Mouse (Mus musculus) heart, postnatal 36 days (tissue): ENCODE measurements around the gene Sept11. TPM values are rescaled to one million over a fixed set of nuclear protein-coding genes. Genes with fewer than 3 reads are reported as not detected.

Source experiments
- DNase-seq, 2 experiments: peaks; one replicate each; pipeline ENCODE4 v3.0.0; 2021 to 2022
- intact Hi-C: fragments of 180-260 bp; cut with DNase I; formaldehyde crosslinking; loops from one replicate; pipeline ENCODE4 v1.15.1; 2025
- total RNA-seq, 2 experiments: library from RNA; stranded (reverse); gene quantifications; 2 replicates each; pipeline ENCODE4 v1.2.3; 2021

Gene Sept11
- total RNA-seq = 10 to 100 TPM; 29.9 to 32.5 TPM

DNA sequence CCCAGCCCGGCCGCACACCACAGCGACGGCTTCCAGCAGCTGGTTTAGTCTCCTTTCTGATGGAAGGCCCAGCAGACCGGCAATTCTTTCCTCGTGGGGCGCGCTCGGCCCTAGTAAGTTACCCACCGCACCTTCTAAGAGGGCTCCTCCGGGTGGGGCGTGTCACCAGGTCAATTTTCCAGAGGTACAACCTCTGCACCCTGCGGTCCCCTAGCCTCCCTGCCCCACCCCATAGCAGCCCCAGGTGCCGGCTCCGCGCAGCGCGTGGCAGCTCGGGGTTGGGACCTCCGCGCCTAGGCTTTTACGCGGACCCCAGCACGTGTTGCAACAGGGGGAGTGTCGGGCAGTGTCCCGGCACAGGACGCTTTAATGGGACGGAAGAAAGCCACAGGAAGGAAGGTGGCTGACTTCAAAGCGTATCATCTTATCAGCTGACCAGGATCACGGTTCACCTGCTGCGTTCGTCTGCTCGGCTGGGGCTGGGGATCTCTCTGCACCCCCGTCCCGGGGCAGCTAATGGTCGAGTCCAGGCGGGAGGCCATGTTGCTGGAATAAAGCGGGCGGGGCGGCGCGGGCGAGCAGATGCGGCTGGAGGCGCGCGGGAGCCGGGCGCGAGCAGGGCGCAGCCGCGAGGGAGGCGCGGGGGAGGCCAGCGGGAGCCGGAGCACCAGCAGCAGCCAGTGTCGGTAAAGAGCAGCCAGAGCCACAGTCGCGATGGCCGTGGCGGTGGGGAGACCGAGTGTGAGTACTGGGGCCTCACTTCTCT, at the start of gene Sept11:
Gene Sept11, plus strand, starts transcription at position 581 of the 766 bp plus-strand sequence.
- intact Hi-C loops = loop anchor here (2.0 to 10.0 kb wide), 5 partner anchors 40 to 588 kb away; partner anchors contain the start of genes Ccng2 and Scarb2
- peak; percentile 93 to 98 for DNase-seq

GRCm38 (mm10) chr5:93043688-93044583, 49.3 kb upstream of the Sept11 start:
- DNase-seq = peak in 1 of 2 experiments; percentile 18
- intact Hi-C loops = no loop called here

DNA sequence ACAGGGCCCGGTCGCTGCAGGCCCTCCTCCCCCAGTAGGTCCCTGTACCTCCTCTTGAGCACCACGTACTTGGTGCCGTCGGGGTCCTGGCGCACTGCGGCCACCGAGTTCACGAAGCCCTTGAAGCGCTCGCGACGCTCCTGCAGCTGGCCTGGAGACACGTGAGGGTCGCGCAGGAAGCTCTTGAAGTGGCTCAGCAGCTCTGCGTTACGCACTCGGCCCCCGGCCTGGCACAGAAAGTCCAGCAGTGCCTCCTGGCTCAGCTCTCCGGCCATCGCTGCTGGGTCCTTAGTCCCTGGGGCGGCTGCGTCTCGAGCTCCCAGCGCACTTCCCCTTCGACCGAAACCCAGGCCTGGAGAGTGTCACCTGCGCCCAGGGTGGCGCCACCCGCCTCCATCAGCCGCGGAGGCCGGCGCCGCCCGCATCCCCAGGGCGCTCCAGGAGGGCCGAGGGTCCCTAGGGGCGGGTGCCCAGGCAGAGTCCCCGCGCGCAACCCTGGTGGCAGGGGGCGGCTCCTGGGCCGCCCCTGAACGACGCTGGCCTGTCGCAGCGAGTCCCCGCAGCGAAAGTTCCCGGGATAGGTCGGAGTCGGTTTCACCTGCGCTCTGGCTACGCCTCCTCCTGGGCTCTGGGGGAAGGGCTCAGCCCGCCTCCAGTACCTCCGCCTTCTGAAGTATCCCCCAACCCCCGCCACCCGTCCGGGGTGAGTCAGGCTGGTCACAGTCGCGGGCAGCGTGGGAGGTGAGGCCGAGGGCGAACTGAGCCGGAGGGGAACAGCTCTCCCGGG, 48.5 kb upstream of the Sept11 start, which contains the start of gene Sowahb:
Gene Sowahb, minus strand, starts transcription at position 439 of the 787 bp plus-strand sequence.
- no peak for DNase-seq

GRCm38 (mm10) chr5:93045371-93045714, 47.9 kb upstream of the Sept11 start:
- DNase-seq = no peak
- intact Hi-C loops = no loop called here

More for the DNA sequence above, 48.5 kb upstream of the Sept11 start, which contains the start of gene Sowahb:
- intact Hi-C loops = no loop called here

DNA sequence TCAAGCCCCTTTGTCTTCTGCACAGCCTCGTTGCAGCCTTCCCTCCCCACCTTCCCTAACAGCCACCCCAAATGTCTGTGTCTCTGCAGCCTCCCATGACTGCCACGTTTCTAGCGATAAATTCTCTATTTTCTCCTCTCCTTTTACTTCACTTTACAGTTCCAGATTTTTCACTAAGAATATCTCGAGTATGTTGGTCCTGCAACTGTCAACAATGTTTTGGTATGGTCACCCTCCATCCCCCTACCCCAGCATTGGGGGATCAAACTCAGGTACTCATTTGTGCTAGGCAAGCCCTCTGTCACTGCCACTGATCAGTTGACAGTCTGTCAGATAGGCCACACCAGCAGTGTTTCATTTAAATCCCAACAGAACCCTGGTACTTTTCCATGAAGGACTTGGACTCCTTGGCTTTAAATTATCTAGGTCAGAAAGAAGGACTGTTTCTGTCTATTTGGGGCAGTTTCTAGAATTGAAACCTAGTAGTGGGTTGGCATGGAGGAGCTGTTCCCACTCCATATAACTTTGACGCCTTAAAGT, 46.9 kb upstream of the Sept11 start:
- DNase-seq = no peak
- intact Hi-C loops = no loop called here

DNA sequence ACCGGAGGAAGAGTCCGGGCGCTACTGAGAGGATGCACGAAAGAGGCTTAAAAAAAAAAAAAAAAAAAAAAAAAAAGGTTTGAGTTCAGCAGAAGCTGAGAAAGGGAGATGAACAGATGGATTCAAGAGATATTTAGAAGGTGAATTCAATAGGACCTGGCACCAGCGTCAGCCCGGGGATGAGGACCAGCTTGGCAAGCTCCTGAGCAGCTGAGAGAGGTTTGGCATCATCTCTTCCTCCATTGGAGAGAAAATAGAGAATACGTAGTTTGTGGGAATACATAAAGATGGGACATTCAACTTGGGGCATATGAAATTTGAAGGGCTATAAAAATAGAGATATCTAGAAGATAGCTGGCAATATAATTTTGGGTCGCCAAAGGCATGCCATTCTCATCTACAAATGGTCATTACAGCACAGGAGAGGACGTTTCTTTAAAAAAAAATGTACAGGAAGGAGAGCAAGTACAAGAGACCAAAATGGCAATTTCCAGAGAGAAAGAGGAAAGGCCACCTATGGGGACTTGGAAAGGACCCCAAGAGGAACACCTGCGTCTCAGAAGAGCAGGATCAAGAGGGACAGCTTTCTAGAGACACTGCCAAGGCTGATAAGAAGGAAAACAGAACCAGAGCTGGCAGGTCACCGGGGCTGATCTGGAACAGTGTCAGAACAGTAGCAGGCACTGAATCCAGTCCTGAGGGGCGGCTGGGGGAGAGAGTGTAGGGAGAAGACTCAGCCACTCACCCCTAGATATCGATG, 44.6 kb upstream of the Sept11 start:
- intact Hi-C loops = no loop called here
- no peak for DNase-seq

GRCm38 (mm10) chr5:93049971-93050370, 43.3 kb upstream of the Sept11 start:
- intact Hi-C loops = loop anchor here (10.0 kb wide), 1 partner anchor 115 kb away; no protein-coding TSS in a partner anchor
- DNase-seq = no peak

- DNase-seq = no peak
- intact Hi-C loops = loop anchor here (10.0 kb wide), 1 partner anchor 114 kb away; no protein-coding TSS in a partner anchor
Observed at GRCm38 (mm10) chr5:93051041-93051440, 42.2 kb upstream of the Sept11 start.

- DNase-seq = no peak
- intact Hi-C loops = loop anchor here (10.0 kb wide), 1 partner anchor 113 kb away; no protein-coding TSS in a partner anchor
Observed at GRCm38 (mm10) chr5:93051951-93052350, 41.3 kb upstream of the Sept11 start.

DNA sequence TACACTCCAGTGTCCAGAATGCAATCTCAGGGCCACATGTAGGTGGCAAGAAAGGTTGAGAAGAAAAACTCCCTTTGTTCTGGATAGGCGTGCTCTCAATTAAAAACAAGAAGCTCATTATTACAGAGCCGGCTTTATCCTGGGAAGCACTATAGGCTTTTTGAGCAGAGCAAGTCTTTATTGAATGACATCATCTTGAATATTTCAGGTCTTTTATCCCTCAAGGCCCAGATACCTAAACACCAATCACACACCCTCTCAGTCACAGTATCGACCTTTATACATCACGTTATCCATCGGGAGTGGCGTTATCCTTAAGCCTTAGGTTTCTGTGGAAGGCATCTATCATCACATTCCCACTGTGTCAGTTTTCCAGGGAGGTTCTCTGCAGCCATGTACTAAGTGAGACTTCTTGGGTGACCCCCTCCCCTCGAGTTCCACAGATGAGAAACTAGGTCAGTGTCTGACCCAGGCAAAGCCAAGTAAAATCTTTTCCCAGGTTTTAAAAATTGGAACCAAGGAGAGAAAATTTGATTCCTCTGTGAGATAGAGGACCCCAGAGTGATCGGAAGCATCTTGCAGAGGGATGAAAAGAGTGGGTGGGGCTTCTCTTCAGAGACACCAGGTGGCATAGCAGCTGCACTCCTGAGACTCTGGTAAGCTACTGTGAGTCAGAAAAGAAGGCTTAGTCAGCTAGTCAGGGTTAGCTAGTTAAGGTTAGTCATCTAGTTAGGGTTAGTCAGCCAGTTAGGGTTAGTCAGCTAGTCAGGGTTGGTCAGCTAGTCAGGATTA, 39.4 kb upstream of the Sept11 start:
- intact Hi-C loops = loop anchor here (10.0 kb wide), 1 partner anchor 111 kb away; no protein-coding TSS in a partner anchor
- no peak for DNase-seq

DNA sequence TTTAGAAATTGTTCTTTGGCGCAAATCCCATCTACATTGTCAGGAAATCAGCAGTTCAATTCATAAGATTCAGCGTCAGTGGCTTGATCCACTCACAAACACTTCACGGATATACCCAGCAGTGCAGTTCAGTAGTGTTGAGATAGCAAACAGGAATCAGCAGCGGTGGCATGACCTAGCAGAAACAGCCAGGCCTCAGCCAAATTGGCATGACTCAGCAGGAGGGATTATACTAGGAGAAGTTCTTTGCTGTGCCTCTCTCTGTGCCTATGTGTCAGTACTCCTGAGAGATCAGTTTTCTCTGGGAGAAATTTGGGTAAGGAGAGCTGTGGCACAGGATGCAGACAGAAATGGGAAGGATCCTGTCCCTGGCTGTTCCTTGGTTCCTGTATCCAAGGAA, 32.4 kb upstream of the Sept11 start:
- DNase-seq = no peak
- intact Hi-C loops = no loop called here

DNA sequence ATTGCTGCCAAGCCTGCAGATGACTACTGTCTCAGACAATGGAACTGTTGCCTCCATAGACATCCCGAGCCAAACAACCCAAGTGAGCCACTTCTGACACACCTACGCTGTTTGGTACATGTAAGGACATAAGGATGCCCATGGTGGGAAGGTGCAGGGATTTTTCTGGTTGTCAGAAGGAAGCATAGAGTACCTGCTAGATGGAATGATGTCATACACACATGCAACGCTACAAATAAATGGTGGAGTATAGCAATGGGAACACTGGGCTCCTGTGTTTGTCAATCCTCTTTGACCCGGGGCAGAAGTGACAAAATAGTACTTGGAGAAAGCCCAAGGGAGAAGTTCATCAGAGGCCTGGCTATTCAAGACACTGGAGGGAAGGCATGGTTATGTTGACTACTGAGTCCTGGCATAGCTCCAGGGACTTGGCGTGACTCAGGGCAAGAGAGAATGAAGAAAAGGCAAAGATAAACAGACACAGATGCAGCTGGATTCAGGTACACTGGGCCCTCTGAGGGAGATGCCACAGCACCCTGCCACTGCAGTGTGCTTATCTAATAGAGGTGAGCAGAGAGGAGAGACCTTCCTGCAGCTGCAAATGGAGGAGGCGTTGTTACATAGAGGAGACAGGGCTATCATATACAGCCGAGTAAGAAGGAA, 15.4 kb upstream of the Sept11 start:
- DNase-seq = no peak
- intact Hi-C loops = no loop called here

GRCm38 (mm10) chr5:93079596-93079995, 13.6 kb upstream of the Sept11 start:
- DNase-seq = no peak
- intact Hi-C loops = no loop called here

DNA sequence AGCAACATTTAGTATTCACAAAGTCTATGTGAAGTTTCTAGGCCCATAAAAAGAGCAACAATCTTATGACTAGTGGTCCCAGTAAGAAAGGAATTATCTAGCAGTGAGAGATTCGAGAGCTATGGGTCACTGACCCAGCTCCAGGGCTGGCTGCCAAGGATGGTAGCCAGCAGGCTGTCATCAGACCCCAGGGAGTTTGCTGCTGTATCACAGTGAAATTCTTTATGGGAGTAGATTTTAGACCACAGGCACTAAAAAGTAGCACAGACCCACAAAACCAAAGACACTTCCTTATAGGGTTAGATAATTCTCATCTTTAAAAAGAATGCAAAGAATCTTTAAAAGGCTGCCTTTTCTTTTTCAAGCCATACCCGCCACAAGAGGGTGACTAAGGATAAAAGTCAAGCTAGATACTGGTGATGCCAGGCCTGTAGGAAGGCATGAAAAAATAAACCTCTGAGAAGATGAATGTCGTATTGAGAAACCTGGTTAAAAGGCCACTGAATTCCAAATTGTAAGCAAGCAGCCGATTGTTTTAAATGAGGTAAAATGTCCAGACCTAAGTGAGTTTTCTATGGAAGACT, 8.1 kb upstream of the Sept11 start:
- intact Hi-C loops = loop anchor here (1.0 to 10.0 kb wide), 2 partner anchors 78 to 360 kb away; no protein-coding TSS in a partner anchor
- peak; percentile 39 to 40 for DNase-seq

GRCm38 (mm10) chr5:93085900-93086299, 7.3 kb upstream of the Sept11 start:
- DNase-seq = no peak
- intact Hi-C loops = loop anchor here (1.0 to 10.0 kb wide), 2 partner anchors 77 to 361 kb away; no protein-coding TSS in a partner anchor

DNA sequence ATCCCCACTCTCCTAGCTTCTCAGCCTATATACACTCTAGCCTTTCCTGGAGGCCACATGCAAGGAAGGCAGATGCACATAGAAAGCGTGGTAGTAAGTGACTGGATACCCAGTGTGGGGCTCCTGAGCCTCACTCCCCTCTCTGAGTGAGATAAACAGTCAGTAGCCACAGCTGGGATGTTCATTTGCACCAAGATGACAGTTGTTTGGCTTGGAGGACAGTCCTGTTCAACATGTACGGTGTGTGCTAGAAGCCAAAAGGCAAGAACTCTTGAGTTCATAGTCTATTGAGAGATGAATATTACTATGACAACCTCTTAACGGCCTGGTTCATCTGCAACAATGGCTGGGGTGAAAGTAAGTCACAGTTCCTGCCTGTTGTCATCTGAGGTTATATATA, 2.0 kb upstream of the Sept11 start:
- intact Hi-C loops = loop anchor here (5.0 to 10.0 kb wide), 3 partner anchors 74 to 586 kb away; partner anchors contain the start of genes Ccng2 and Scarb2
- DNase-seq = no peak

- intact Hi-C loops = loop anchor here (2.0 to 10.0 kb wide), 5 partner anchors 41 to 587 kb away; partner anchors contain the start of genes Ccng2 and Scarb2
- DNase-seq = peak; percentile 42 to 58
Observed at GRCm38 (mm10) chr5:93092147-93092781, 973 bp upstream of the Sept11 start.
